7 mouse cellular contexts compared by ENCODE assay signal in genomic region chr2:152696476-152697164, GRCm38 (mm10). TPM values are rescaled to one million over a fixed set of nuclear protein-coding genes. Genes with fewer than 3 reads are reported as not detected.
A peak's percentile ranks its signal among the peaks of the same experiment; 100 is the strongest.
DNase-seq lines count a peak whose midpoint lies in the region; ATAC-seq lines count a peak whose summit lies in the region.

No protein-coding gene starts in this region.

- peak overlapping the region; percentile 19; the same call in 1 of the 2 replicates for H3K4me3 ChIP-seq in embryonic facial prominence, embryonic 10.5 days
- no peak overlapping the region for H3K4me3 ChIP-seq in limb, embryonic 10.5 days
- no peak overlapping the region for H3K4me3 ChIP-seq in midbrain, embryonic 14.5 days (replicated peaks; ENCODE audit: low read depth, low read length)

- no peaks in the 10 kb centered on the region for H3K27me3 ChIP-seq in embryonic facial prominence, embryonic 10.5 days (replicated peaks; ENCODE audit: low read depth, poor library complexity, severe bottlenecking)
- H3K27me3 ChIP-seq in limb, embryonic 10.5 days (ENCODE audit: low read depth, poor library complexity, severe bottlenecking): no peaks in the 10 kb centered on the region
- H3K27me3 ChIP-seq in midbrain, embryonic 14.5 days (ENCODE audit: control insufficient read depth, insufficient read depth, low read length): no peaks in the 10 kb centered on the region

- H3K9ac ChIP-seq in midbrain, embryonic 14.5 days (replicated peaks; ENCODE audit: low read length): peak overlapping the region; percentile 50

- peak; percentile 97 for DNase-seq in adrenal gland, postnatal 10 days
- peak; percentile 93 for DNase-seq in embryonic facial prominence, embryonic 10.5 days (ENCODE audit: low spot score)
- DNase-seq in heart, adult 18-20 months: peak; percentile 91 to 95
- DNase-seq in kidney, adult 18-20 months: peak; percentile 96
- peak; percentile 95 for DNase-seq in limb, embryonic 10.5 days (ENCODE audit: low spot score)
- peak; percentile 95 for DNase-seq in midbrain, embryonic 14.5 days
- peak; percentile 66 to 86 for DNase-seq in spleen, adult 18-20 months

- peaks cover 90% of the 10 kb centered on the region for H3K36me3 ChIP-seq in embryonic facial prominence, embryonic 10.5 days (replicated peaks)
- peaks cover 83% of the 10 kb centered on the region for H3K36me3 ChIP-seq in limb, embryonic 10.5 days
- peaks cover 78% of the 10 kb centered on the region for H3K36me3 ChIP-seq in midbrain, embryonic 14.5 days (ENCODE audit: control insufficient read depth, insufficient read depth, low read length)

- peak; percentile 73; the same call in 1 of the 2 replicates for ATAC-seq in midbrain, embryonic 14.5 days (ENCODE audit: low FRiP score, low TSS enrichment)

- H3K9me3 ChIP-seq in embryonic facial prominence, embryonic 10.5 days: peaks cover 2% of the 10 kb centered on the region; the same call in 1 of the 2 replicates
- no peaks in the 10 kb centered on the region for H3K9me3 ChIP-seq in limb, embryonic 10.5 days (replicated peaks)
- H3K9me3 ChIP-seq in midbrain, embryonic 14.5 days (ENCODE audit: control insufficient read depth, low read length): no peaks in the 10 kb centered on the region

- H3K4me1 ChIP-seq in embryonic facial prominence, embryonic 10.5 days: peaks cover 37% of the 10 kb centered on the region
- peaks cover 20% of the 10 kb centered on the region for H3K4me1 ChIP-seq in limb, embryonic 10.5 days
- no peaks in the 10 kb centered on the region for H3K4me1 ChIP-seq in midbrain, embryonic 14.5 days (ENCODE audit: control insufficient read depth, insufficient read depth, low read length)

- H3K27ac ChIP-seq in embryonic facial prominence, embryonic 10.5 days (replicated peaks): peak overlapping the region; percentile 82
- H3K27ac ChIP-seq in limb, embryonic 10.5 days: peak overlapping the region; percentile 84
- H3K27ac ChIP-seq in midbrain, embryonic 14.5 days (replicated peaks; ENCODE audit: low read depth, low read length): peak overlapping the region; percentile 55

- WGBS in embryonic facial prominence, embryonic 10.5 days: 43% methylated on average over 20 of the region's 20 CpGs
- 45% methylated on average over 20 of the region's 20 CpGs for WGBS in limb, embryonic 10.5 days
- 40% methylated on average over 20 of the region's 20 CpGs for WGBS in midbrain, embryonic 14.5 days

- H3K4me2 ChIP-seq in midbrain, embryonic 14.5 days (ENCODE audit: low read length): no peak overlapping the region

RNA-seq across cellular contexts. Expression of gene Mcts2, which starts 9.8 kb away (rescaled TPM):
- total RNA-seq in adrenal gland, postnatal 10 days (2021): 10 to 100 TPM; 24.5 to 26.7 TPM
- 37.6 and 40.2 TPM in 2 replicates for polyA plus RNA-seq in embryonic facial prominence, embryonic 10.5 days (2016; fragmentation: Nextera tagmentation; extraction: Ambion mirVana)
- total RNA-seq in heart, adult 18-20 months (2021): 10 to 100 TPM; 15.8 to 16.4 TPM
- 38.0 and 43.9 TPM in 2 replicates for polyA plus RNA-seq in limb, embryonic 10.5 days (2016; fragmentation: Nextera tagmentation; extraction: Ambion mirVana)
- polyA plus RNA-seq in midbrain, embryonic 14.5 days (2014; fragmentation: Nextera tagmentation; extraction: Ambion mirVana): 39.9 and 41.4 TPM in 2 replicates

RNA-seq across cellular contexts. Expression of gene H13, which starts 27.4 kb away (rescaled TPM):
- total RNA-seq in adrenal gland, postnatal 10 days (2021): 100 to 1,000 TPM; 105 to 125 TPM
- 102 and 110 TPM in 2 replicates for polyA plus RNA-seq in embryonic facial prominence, embryonic 10.5 days (2016; fragmentation: Nextera tagmentation; extraction: Ambion mirVana)
- total RNA-seq in heart, adult 18-20 months (2021): 10 to 100 TPM; 32.7 to 39.6 TPM
- polyA plus RNA-seq in limb, embryonic 10.5 days (2016; fragmentation: Nextera tagmentation; extraction: Ambion mirVana): 104 and 118 TPM in 2 replicates
- 177 and 184 TPM in 2 replicates for polyA plus RNA-seq in midbrain, embryonic 14.5 days (2014; fragmentation: Nextera tagmentation; extraction: Ambion mirVana)

RNA-seq across cellular contexts. Expression of gene Id1, which starts 39.4 kb away (rescaled TPM):
- 100 to 1,000 TPM; 112 to 182 TPM for total RNA-seq in adrenal gland, postnatal 10 days (2021)
- polyA plus RNA-seq in embryonic facial prominence, embryonic 10.5 days (2016; fragmentation: Nextera tagmentation; extraction: Ambion mirVana): 161 and 182 TPM in 2 replicates
- total RNA-seq in heart, adult 18-20 months (2021): 10 to 100 TPM; 63.7 to 75.1 TPM
- 132 and 178 TPM in 2 replicates for polyA plus RNA-seq in limb, embryonic 10.5 days (2016; fragmentation: Nextera tagmentation; extraction: Ambion mirVana)
- polyA plus RNA-seq in midbrain, embryonic 14.5 days (2014; fragmentation: Nextera tagmentation; extraction: Ambion mirVana): 33.5 and 38.8 TPM in 2 replicates

RNA-seq across cellular contexts. Expression of gene Cox4i2, which starts 57.4 kb away (rescaled TPM):
- 1 to 10 TPM; 8.0 to 8.3 TPM for total RNA-seq in adrenal gland, postnatal 10 days (2021)
- polyA plus RNA-seq in embryonic facial prominence, embryonic 10.5 days (2016; fragmentation: Nextera tagmentation; extraction: Ambion mirVana): 9.9 and 10.1 TPM in 2 replicates
- 10 to 100 TPM; 11.9 to 15.2 TPM for total RNA-seq in heart, adult 18-20 months (2021)
- polyA plus RNA-seq in limb, embryonic 10.5 days (2016; fragmentation: Nextera tagmentation; extraction: Ambion mirVana): 11.2 and 18.4 TPM in 2 replicates
- 5.4 and 5.6 TPM in 2 replicates for polyA plus RNA-seq in midbrain, embryonic 14.5 days (2014; fragmentation: Nextera tagmentation; extraction: Ambion mirVana)
